Mouse (Mus musculus): Measurements from ENCODE around the gene Gsap.
"Not testable (repeated sequence)": the region's sequence is repeated elsewhere in the genome, so short reads cannot be mapped to it uniquely, and the experiment has no call there.

Gsap gene

DNA sequence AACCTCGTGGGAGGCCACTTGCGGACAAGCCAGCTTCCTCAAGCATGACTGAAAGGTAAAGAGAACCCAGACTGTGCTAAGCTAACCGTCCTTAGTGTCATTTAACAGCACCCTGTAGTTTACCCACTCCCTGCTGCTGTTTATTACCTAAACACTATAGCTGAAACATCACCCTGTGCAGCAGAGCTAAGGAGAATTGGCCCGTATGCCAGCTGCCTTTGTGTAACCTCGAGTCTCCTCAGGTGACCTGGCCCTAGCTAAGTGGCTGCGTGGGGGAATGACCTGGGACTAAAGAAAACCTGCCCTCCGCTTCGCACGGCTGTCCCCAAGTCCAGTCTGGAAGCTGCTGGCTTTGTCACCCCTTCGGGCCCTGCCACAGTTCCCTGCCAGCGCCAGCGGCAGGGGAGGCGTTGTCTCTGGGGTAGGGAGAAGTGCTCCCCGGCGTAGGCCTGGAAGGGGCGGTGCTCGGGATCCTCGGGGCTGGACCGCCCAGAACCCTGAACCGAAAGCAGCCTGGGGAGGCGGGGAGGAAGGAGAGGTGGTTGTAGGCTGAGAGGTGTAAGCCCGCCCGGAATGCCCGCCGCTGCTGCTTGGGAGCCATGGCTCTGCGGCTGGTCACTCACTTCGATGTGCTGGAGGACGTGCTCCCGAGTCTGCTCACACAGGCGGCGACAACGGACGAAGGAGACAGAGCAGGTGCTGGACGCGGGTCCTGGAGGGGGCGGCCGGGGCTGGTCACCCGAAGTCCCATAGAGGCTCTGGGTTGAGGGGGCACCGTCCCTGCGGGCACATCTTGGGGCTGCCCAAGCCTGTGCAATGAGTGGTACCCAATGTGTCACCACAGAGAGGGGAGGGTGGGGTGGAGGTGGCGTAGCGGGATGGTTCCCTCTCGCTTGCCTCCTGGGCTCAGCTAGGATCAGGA is at the start of gene Gsap:
Gene Gsap, plus strand, starts transcription at position 492 of the 922 bp plus-strand sequence.
- in situ Hi-C loops (cut with MboI): no loop called here

DNA sequence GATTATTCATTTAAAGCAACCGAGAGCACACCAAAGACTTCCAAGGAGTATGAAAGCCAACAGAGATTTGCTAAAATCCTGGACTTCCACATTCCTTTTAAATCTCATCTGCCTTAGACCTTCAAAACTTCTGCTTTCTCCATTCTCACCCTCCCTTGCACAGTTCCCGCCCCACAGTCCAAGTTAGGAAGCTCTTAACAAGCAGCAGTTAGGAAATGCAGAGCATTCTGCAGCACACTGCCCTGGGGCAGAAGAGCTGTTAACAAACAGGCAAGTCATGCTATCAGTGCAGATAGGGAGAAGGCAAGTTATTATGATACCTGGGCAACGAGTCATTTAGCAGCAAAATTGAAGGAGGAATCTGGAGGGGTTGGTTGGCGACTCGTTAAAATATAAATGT is 49.5 kb upstream of the Gsap start:
- in situ Hi-C loops (cut with MboI): no loop called here

DNA sequence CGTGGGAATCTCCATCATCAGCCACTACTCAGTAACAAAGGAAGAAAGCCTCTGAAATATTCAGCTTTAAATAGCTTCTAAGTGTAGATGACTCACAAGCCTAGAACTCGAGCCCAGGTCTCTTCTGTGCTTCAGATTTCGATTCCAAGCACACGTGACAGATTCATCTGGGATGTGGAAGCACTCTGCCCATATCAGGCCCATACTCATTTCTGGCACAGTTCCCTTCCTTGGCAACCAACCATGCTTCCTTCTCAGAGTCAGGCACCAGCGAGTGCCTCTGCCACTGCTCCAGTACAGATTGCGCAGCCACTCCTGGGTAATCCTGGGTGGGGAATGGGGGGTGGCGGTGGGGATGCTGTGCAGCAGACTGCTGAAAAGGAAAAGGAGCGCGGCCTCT is 46.5 kb upstream of the Gsap start:
- in situ Hi-C loops (cut with MboI): no loop called here

DNA sequence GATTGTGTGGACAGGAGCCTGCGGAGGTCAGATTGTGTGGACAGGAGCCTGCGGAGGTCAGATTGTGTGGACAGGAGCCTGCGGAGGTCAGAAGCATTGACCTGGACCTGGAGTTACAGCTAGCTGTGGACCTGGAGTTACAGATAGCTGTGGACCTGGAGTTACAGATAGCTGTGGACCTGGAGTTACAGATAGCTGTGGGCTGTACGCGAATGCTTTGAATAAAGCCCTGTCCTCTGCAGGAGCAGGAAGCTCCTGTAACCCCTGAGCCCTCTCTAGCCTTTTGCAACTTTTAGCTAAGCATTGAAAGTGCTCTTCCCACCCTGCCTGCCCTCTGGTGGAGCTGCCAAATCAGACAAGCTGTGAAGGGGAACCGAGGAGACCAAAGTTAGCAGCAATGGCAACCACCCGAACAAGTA is 44.9 kb upstream of the Gsap start:
- in situ Hi-C loops (cut with MboI): not testable (repeated sequence)

DNA sequence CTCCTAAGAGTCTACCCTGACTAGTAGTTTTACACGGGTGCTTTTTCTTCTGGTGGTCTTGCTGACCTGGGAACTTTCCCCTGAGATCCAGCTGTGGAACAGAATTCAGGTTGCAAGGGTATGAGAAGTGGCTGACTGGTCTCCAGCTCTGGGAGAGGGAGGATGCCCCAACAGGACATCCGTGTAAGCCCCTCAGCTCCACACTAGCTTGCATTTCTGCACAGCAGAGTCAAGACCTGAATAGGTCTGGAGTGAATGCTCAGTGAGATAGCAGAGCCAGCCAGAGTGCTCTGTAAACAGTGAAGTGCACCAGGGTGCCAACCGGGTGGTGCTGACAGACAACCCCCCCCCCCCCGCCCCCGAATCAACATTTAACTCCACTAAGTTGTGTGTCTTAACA is 44.4 kb upstream of the Gsap start:
- in situ Hi-C loops (cut with MboI): no loop called here

DNA sequence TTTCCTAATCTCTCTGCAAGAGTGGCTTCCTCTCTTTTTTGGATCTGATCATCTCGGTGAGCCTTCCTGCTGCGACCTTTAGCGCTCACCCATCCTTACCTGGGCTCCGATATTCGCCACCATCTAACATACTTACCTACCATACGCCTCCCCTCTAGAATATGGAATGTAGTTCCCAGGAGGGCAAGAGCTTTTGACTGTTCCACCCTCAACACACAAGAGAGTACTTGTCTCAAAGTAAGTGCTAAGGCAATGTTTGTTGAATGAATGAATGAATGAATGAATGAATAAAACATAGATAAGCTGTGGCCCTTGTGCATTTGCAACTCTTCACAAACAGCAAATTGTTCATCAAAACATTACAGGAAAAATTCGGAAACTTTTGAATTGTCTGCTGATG is 43.0 kb upstream of the Gsap start:
- in situ Hi-C loops (cut with MboI): no loop called here

DNA sequence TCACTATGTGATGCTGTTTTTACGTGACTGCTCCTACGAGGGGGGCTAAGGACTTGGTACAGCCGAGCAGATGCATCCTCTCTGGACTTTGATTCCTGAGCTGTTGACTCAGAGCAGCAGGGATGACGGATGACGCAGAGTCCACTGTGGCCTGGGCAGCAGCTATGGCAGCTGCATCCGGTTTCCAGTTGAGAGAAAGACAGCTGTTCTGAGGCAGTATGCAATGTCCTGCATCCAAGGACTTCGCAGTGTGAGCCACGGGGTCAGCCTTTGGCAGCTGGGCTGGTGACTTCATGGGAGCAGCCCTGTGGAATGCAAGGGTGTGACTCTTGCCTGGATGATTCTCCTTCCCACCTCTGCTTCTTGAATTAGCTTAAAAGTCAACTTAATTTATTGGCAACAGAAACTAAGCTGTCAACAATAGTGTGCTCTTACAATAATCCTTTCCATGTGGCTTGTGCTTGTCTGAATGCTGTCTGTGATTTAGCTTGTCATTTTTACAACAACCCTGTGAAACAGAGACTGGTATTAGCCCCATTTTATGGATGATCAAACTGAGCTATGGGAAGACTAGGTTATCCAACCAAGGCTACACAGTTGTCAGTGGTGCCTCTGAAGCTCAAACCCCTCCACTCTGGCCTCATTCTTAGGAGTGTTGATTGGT is 41.4 kb upstream of the Gsap start:
- in situ Hi-C loops (cut with MboI): no loop called here

DNA sequence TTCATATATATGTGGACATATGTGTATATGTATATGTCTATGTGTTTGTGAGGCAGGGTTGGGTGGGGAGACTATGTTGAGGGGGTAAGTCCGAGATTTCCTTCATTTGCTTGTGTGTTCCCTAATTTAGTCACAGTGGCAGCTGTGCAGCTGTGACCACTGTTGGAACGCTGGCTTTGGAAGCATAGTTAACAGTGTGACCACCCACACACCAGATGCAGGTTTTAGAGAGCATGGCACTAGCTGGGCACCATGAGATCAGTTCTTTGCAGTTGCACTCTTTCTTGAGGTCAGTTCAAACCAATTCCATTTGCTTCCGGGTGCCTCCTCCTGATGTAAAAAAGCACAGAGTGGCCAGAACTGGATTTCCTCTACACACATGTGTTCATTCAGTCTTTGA is 37.7 kb upstream of the Gsap start:
- in situ Hi-C loops (cut with MboI): no loop called here

DNA sequence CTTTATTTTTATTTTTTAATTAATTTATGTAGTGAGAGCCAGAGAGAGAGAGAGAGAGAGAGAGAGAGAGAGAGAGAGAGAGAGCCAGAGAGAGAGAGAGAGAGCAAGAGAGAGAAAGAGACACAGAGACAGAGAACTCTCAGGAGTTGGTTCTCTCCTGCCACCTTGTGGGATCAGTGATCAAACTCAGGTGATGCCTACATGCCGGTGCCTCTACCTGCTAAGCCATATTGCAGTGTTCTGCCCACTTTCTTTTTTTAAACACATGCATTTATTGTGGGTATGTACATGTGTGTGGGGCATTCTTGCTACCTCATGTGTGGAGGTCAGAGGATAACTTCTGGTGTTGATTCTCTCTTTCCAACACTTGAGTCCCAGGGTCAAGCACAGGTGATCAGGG is 32.4 kb upstream of the Gsap start:
- in situ Hi-C loops (cut with MboI): no loop called here

DNA sequence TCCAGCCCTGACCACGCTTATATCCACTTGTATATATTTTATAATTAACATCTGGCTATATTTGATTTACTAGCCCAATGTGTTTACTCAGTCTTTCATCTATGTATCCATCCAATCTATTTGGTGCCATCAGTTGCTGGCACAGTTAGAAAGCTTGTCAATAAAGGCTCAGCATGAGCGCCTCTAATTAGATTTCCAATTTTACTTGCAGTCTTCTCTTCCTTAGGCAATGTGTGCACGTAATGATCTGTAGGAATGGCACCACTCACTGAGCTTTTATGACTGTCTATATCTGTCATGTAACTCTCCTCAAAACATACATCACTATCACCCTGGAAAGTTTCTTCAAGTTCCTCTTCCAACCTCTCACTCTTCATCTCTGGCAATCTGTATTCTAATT is 29.3 kb upstream of the Gsap start:
- in situ Hi-C loops (cut with MboI): no loop called here

DNA sequence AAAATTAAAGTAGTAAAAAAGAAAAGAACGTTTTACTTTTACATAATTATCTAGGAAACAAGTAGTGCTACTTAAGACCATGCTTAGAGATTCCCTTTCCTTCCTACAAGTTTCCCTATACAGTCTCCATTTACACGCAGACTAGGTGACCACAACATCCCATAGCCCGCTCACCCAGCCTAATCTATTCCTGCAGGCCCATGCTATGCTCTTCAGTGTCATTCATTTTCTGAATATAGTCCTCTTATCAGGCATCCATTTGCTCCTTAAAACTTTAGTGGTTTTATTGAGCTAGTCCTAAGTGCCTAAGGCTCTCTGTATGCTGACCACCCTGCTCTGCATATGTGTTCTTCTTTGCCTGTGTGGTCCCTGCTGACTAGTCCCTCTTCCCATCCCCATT is 26.5 kb upstream of the Gsap start:
- in situ Hi-C loops (cut with MboI): no loop called here

DNA sequence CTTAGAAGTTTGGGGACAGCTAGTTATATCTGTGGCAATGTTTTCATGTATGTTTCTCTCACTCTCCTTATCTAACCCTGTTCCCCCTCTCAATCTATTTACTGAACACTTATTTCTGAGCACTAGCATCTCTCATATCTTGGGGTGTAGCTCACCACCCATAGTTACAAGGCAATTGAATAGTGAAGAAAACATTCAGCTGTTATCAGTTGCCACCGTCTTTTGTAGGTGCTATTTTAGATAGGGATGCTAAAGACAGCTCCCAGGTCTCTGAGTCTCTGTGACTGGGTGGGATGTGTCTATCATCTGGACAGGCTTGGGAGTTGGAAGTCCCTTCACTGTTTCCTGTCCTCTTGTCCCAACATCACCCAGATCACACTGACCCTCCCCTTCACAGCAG is 25.3 kb upstream of the Gsap start:
- in situ Hi-C loops (cut with MboI): no loop called here

DNA sequence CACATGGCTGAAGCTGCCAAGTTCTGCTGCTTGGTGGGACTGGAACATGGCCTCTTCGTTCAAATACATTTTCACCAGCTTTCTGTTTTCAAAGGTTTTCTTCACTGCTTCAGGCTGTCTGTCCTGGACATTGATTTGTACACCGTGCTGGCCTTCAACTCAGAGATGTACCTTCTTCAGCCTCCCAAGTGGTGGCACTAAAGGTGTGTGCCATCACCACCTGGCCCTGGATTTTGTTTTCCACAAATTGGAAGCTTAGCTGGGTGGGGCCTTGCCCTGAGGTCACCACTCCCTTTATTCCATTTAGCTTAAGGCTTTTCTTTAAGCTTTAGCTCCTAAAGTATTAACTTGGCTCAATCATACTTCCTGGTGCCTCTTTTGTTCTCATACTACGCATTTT is 22.6 kb upstream of the Gsap start:
- in situ Hi-C loops (cut with MboI): no loop called here

DNA sequence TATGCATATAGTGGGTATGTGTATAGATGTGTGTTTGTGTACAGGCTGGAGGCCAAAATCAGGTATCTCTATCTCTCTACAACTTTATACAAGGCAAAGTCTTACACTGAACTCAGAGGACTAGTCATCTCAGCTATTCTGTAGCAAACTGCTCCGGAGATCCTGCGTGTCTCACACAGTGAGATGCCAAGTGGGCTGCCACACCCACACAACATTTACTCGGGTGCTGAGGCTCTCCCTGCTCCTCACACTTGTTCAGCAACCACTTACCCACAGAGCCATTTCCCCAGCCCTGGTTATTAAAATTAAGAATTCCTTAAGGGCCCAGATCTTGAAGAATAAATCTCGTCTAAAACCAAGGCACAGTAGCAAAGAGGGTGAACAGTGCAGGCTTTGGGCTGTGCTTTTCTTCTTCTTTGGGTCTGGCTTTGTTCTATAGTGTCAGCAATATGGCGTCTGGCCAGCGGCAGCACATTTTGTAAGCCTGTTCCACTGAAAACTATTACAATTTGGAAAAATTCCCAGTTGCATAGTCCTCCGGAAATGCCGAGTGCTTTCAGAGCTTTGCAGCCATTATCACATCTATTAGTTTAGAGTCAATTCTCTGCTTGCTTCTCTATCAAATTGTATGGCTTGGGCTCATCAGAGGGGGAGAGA is 17.2 kb upstream of the Gsap start:
- in situ Hi-C loops (cut with MboI): no loop called here

DNA sequence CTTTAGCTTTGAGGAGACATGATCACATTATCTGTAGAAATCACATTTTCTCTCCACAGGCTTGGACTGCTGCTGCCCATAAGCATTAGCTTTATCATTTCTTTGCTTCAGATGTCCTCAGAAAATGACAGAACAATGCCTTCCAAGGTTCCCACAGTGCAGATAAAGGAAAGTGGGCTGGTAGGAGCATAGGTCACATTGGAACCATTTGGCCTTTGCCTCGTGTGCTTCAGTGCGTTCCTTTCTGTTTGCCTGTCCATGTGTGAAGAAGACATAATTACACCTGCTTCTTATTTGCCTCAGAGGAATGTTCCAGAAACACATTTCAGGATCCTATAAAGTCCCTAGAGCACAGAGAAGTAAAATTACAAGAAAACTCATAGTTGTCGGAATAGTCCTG is 16.7 kb upstream of the Gsap start:
- in situ Hi-C loops (cut with MboI): no loop called here

DNA sequence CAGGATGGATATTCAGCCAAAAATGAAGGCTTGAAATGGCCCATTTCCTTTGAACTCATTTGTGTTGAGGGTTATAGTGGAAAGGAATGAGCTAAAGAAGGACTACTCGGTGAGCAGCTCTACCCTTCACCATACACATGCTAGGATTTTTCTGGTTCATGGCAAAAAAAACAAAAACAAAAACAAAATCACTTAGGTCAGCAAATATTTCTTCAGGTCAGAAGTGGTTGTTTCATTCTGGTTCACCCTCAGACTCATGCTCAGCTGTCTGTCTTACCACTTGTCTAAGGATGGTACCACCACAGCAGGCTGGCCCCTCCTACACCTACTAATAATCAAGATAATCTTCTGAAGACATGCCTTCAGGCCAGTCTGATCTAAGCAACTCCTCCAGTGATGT is 16.2 kb upstream of the Gsap start:
- in situ Hi-C loops (cut with MboI): no loop called here

DNA sequence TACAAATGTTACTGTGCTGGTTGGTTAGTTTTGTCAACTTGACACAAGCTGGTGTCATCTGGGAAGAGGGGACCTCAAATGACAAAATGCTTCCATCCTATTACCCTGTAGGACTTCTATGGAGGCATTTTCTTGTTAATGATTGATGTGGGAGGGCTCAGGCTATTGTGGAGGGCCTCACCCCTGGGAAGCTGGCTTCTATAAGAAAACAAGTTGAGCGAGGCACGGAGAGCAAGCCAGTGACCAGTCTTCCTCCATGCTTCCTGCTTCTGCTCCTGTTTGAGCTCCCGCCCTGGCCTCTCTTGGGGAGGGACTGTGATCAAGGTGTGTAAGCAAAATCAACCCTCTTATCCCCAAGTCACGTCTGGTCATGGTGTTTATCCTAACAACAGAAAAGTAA is 15.6 kb upstream of the Gsap start:
- in situ Hi-C loops (cut with MboI): no loop called here

DNA sequence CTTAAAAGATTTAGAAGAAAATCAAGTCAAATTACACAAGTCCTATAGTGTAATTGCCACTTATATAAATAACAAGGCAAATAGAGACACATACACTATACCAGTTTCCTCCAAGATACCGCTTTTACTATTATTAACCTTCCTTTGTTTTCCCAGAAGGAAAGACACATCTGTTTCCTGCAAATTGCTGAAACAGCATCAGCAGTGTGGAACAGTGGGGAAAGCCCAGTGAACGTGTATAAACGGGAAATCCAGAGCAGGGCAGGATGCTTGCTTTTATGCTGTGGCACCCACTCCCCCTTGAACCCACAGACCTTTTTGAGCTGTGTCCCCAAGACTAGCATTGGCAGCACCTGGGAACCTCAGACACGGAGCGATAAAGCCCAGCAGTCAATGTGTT is 15.2 kb upstream of the Gsap start:
- in situ Hi-C loops (cut with MboI): no loop called here

DNA sequence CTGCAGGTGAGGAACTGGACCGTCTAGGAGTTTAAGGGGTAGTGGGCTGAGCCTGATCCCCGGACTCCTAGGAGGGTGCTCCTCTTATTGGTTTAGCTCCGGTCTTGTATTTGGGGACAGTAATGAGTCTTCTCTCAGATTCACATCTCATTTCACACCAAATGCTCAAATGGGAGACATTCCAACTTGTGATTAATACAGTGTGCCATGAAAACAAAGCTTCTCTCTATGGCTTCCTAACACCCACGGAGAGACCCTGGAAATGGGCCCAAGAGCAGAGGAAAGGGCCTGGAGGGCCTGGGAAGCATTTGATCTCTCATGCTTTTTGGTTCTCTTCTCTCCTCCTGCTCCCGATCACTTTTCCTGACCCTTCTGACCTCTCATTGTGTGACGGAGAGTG is 14.7 kb upstream of the Gsap start:
- in situ Hi-C loops (cut with MboI): no loop called here

DNA sequence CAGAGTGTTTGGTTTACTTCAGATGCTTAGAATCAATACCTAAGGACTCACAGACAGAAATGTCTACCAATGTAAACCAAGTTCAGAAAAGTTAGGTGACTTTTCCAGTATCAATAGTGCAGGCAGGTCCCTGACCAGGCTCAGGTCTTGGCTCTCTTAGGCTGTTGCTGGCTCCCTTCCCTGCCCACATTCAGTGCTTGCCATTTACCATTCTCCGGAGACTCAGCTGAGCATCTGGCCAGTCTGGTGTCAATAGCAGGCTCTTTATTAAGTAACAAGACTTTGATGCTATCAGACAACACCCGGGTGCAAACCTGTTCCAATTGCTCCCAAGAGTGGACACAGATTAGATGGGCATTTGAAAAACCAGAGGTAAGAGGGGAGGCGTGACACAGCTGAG is 13.7 kb upstream of the Gsap start:
- in situ Hi-C loops (cut with MboI): no loop called here

DNA sequence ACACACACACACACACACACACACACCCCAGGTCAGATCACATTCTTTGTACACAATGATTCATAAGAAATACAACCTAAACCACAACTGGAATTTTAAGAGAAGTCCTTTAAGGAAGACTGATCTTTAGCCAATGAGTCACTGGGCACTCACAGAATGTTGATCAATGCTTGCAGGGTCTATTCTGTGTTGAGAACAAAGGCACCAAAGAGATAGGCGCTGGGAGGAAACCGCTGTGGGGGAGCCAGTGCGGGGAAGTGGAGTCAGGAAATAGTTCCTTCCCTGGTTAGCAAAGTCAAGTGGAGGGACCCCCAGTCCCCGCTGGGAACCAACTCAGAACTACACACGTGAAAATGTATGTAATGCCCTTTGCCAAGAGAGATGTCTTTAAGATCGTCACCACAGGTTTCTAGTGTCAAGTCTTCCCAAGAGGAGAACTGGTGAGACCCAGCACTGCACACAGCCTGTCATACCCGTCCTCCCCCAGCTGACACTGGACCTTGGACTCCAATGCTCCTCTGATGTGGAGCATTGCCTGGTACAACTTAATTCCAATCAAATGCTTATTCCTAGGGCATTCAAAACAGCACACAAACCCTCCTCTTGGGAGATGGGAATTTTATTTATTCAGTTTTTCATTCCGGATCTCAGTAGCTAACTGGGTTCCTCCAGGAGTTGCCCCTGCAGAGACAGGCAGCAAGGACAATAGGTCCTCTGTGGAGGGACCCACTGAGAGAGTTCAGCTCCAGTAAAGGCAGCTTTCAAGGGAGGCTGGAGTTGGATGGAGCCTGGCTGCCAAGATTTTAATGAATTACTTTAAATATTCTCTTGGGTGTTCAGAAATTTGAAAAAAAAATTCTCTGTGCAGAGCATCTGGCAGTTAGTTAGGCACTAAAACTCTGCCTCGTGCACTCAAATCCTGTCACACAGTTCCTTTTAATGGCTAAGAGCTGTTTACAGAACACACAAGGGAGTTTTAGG is 10.6 kb upstream of the Gsap start:
- in situ Hi-C loops (cut with MboI): no loop called here

DNA sequence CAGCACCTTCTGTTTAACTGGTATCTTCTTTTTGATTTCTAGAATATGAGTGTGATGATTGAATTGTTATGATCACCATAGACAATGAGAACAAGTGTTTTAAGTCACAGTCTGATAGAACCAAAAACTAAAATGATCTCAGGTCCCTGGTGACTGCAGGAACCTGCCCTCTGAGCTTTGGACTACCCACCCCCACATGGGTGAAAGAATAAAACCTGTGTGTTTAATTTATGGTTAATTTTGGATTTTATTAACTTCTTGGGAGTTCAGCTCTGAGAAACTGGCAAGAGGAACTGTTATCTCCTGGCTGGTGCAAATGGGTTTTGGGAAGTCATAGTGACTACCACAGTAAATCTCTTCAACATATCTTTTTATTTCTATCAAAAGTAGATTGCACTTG is 6.6 kb upstream of the Gsap start:
- in situ Hi-C loops (cut with MboI): no loop called here
